Mouse (Mus musculus): ENCODE results near the gene Pcca. TPM values are rescaled to one million over a fixed set of nuclear protein-coding genes. Genes with fewer than 3 reads are reported as not detected.

Gene Pcca
- polyA plus RNA-seq, 1 experiment = 18.8 TPM

- TF ChIP-seq USF1 (IDR thresholded peaks at IDR 0.05; ENCODE audit: low read depth) (no peak), E2F4 (IDR thresholded peaks at IDR 0.05; ENCODE audit: insufficient read depth) (no peak), CEBPB (IDR thresholded peaks at IDR 0.05; ENCODE audit: insufficient read depth, poor library complexity, severe bottlenecking) (no peak), SRF (IDR thresholded peaks at IDR 0.05; ENCODE audit: control insufficient read depth, insufficient read length, low read depth) (no peak), REST (IDR thresholded peaks at IDR 0.05; ENCODE audit: insufficient read depth, insufficient read length) (no peak), TCF3 (IDR thresholded peaks at IDR 0.05; ENCODE audit: insufficient read length, low read depth) (no peak), MAX (IDR thresholded peaks at IDR 0.05; ENCODE audit: low read depth) (no peak)
- Histone ChIP-seq H3K36me3 (ENCODE audit: control insufficient read depth, insufficient read depth) (no peaks in the 10 kb centered on the region), H3K4me3 (no peak overlapping the region), H3ac (ENCODE audit: control insufficient read depth, insufficient read length) (no peak overlapping the region), H3K27me3 (ENCODE audit: control insufficient read depth, insufficient read depth, insufficient read length) (no peaks in the 10 kb centered on the region), H3K79me2 (ENCODE audit: control insufficient read depth, insufficient read depth) (no peaks in the 10 kb centered on the region), H3K4me2 (ENCODE audit: low read depth) (no peak overlapping the region)
Observed at GRCm38 (mm10) chr14:122908075-122908474, 374.0 kb downstream of the Pcca start.

- H3K36me3 ChIP-seq (ENCODE audit: control insufficient read depth, insufficient read depth) = no peaks in the 10 kb centered on the region
- H3K27me3 ChIP-seq (ENCODE audit: control insufficient read depth, insufficient read depth, insufficient read length) = no peaks in the 10 kb centered on the region
- no peak overlapping the region for H3ac ChIP-seq (ENCODE audit: control insufficient read depth, insufficient read length)
- H3K4me2 ChIP-seq (ENCODE audit: low read depth) = no peak overlapping the region
- no peak overlapping the region for H3K4me3 ChIP-seq
- no peaks in the 10 kb centered on the region for H3K79me2 ChIP-seq (ENCODE audit: control insufficient read depth, insufficient read depth)
- TF ChIP-seq TCF3 (IDR thresholded peaks at IDR 0.05; ENCODE audit: insufficient read length, low read depth) = no peak
Observed at GRCm38 (mm10) chr14:122909368-122910091, 375.4 kb downstream of the Pcca start.

DNA sequence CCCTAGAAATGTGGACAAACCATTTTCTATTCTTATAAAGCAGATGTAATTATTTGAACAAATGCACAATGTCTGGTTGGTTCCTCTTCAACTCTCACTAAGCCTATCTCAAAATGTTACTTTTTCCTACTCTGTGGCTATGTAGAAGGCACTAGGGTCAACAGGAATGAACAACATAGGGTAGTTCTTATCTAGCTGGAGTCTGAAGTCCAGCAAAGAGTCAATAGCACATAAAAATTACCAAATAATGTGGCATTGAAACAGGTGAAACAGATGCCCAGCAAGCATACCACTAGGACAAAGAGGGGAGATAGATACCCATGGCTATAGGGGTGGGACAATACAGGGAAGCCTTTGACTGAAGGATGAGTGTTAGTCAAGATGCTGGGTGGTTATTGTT is 377.1 kb downstream of the Pcca start:
- no peak overlapping the region for H3K4me2 ChIP-seq (ENCODE audit: low read depth)
- H3K79me2 ChIP-seq (ENCODE audit: control insufficient read depth, insufficient read depth) = no peaks in the 10 kb centered on the region
- no peak overlapping the region for H3ac ChIP-seq (ENCODE audit: control insufficient read depth, insufficient read length)
- TF ChIP-seq MAX (IDR thresholded peaks at IDR 0.05; ENCODE audit: low read depth) (no peak), TCF3 (IDR thresholded peaks at IDR 0.05; ENCODE audit: insufficient read length, low read depth) (no peak), E2F4 (IDR thresholded peaks at IDR 0.05; ENCODE audit: insufficient read depth) (no peak)
- H3K36me3 ChIP-seq (ENCODE audit: control insufficient read depth, insufficient read depth) = no peaks in the 10 kb centered on the region
- H3K4me3 ChIP-seq = no peak overlapping the region
- H3K27me3 ChIP-seq (ENCODE audit: control insufficient read depth, insufficient read depth, insufficient read length) = no peaks in the 10 kb centered on the region

GRCm38 (mm10) chr14:122912137-122912536 is 378.0 kb downstream of the Pcca start:
- Histone ChIP-seq H3K27me3 (ENCODE audit: control insufficient read depth, insufficient read depth, insufficient read length) (no peaks in the 10 kb centered on the region), H3K36me3 (ENCODE audit: control insufficient read depth, insufficient read depth) (no peaks in the 10 kb centered on the region), H3K4me2 (ENCODE audit: low read depth) (peak overlapping the region; percentile 86), H3K79me2 (ENCODE audit: control insufficient read depth, insufficient read depth) (no peaks in the 10 kb centered on the region), H3K4me3 (peak overlapping the region; percentile 33), H3ac (ENCODE audit: control insufficient read depth, insufficient read length) (peak overlapping the region; percentile 54)
- TF ChIP-seq E2F4 (IDR thresholded peaks at IDR 0.05; ENCODE audit: insufficient read depth) (no peak), MYOD1 (IDR thresholded peaks at IDR 0.05; ENCODE audit: control insufficient read depth in 1 of 3, insufficient read length in 2 of 3, low read depth in 2 of 3) (no peak), TCF12 (IDR thresholded peaks at IDR 0.05; ENCODE audit: insufficient read depth, poor library complexity, severe bottlenecking) (no peak), REST (IDR thresholded peaks at IDR 0.05; ENCODE audit: insufficient read depth, insufficient read length) (no peak), SRF (IDR thresholded peaks at IDR 0.05; ENCODE audit: control insufficient read depth, insufficient read length, low read depth) (no peak), TCF3 (IDR thresholded peaks at IDR 0.05; ENCODE audit: insufficient read length, low read depth) (no peak), POLR2AphosphoS2 (IDR thresholded peaks at IDR 0.05; ENCODE audit: insufficient read length, low read depth) (no peak), CEBPB (IDR thresholded peaks at IDR 0.05; ENCODE audit: insufficient read depth, poor library complexity, severe bottlenecking) (no peak), POLR2A (IDR thresholded peaks at IDR 0.05; ENCODE audit: insufficient read length, low read depth) (no peak), MYOG (IDR thresholded peaks at IDR 0.05; ENCODE audit: control insufficient read depth in 1 of 3, insufficient read depth in 1 of 3, insufficient read length in 2 of 3, low read depth in 2 of 3) (no peak), MAX (IDR thresholded peaks at IDR 0.05; ENCODE audit: low read depth) (no peak), USF1 (IDR thresholded peaks at IDR 0.05; ENCODE audit: low read depth) (no peak)

- Histone ChIP-seq H3K27me3 (ENCODE audit: control insufficient read depth, insufficient read depth, insufficient read length) (no peaks in the 10 kb centered on the region), H3K36me3 (ENCODE audit: control insufficient read depth, insufficient read depth) (no peaks in the 10 kb centered on the region), H3K79me2 (ENCODE audit: control insufficient read depth, insufficient read depth) (no peaks in the 10 kb centered on the region), H3K4me3 (peak overlapping the region; percentile 33), H3ac (ENCODE audit: control insufficient read depth, insufficient read length) (peak overlapping the region; percentile 54), H3K4me2 (ENCODE audit: low read depth) (peak overlapping the region; percentile 86)
- TF ChIP-seq CEBPB (IDR thresholded peaks at IDR 0.05; ENCODE audit: insufficient read depth, poor library complexity, severe bottlenecking) (peak; percentile 27; the same call in 1 of the 2 replicates), MYOG (IDR thresholded peaks at IDR 0.05; ENCODE audit: control insufficient read depth in 1 of 3, insufficient read depth in 1 of 3, insufficient read length in 2 of 3, low read depth in 2 of 3) (peak in 2 of 3 experiments; percentile 35 to 37), MYOD1 (IDR thresholded peaks at IDR 0.05; ENCODE audit: control insufficient read depth in 1 of 3, insufficient read length in 2 of 3, low read depth in 2 of 3) (peak in 1 of 3 experiments; percentile 26), POLR2A (IDR thresholded peaks at IDR 0.05; ENCODE audit: insufficient read length, low read depth) (peak; percentile 47), TCF3 (IDR thresholded peaks at IDR 0.05; ENCODE audit: insufficient read length, low read depth) (no peak)
Observed at GRCm38 (mm10) chr14:122912812-122913498, 378.8 kb downstream of the Pcca start.

Data from myocyte (in vitro differentiated cells).